ENCODE assay signal across 13 mouse cellular contexts in genomic region chr8:82262196-82262595, GRCm38 (mm10).
"Had no signal": no experiment of that assay in that cellular context is flagged by ENCODE, and none has a peak within 500 bp of the region (broad histone marks: within the 10 kb centered on the region; RNA-seq: fewer than 3 reads in every experiment).

No protein-coding gene starts in this region.

- H3K27ac ChIP-seq: kidney, postnatal 0 days; limb, embryonic 10.5 days; liver, embryonic 13.5 days; lung, embryonic 15.5 days; macrophage; neural tube, embryonic 15.5 days had no signal

- H3K4me3 ChIP-seq: limb, embryonic 10.5 days; liver, embryonic 13.5 days; lung, embryonic 15.5 days; megakaryocyte, embryonic 14.5 days; neural tube, embryonic 15.5 days had no signal

- H3K27me3 ChIP-seq: liver, embryonic 13.5 days; lung, embryonic 15.5 days; neural tube, embryonic 15.5 days had no signal

- H3K9ac ChIP-seq: liver, embryonic 13.5 days; liver, postnatal 0 days; lung, embryonic 15.5 days; neural tube, embryonic 15.5 days had no signal

- H3K9me3 ChIP-seq: limb, embryonic 10.5 days; liver, embryonic 13.5 days; lung, embryonic 15.5 days; megakaryocyte, embryonic 14.5 days; neural tube, embryonic 15.5 days had no signal

- H3K4me1 ChIP-seq: limb, embryonic 10.5 days; liver, embryonic 13.5 days; lung, embryonic 15.5 days; megakaryocyte, embryonic 14.5 days; neural tube, embryonic 15.5 days had no signal

- H3K4me2 ChIP-seq: liver, embryonic 13.5 days; lung, embryonic 15.5 days; midbrain, embryonic 11.5 days; neural tube, embryonic 15.5 days had no signal

- H3K36me3 ChIP-seq: limb, embryonic 10.5 days; liver, embryonic 13.5 days; lung, embryonic 15.5 days; neural tube, embryonic 15.5 days had no signal

- ATAC-seq: liver, postnatal 0 days had no signal

- DNase-seq: kidney, adult 9 months; liver, embryonic 13.5 days; liver, postnatal 0 days; lung, postnatal 14 days; right cerebral cortex, postnatal 14 days; thymus, postnatal 36 days had no signal
